Mouse (Mus musculus): ENCODE data around the gene Pcnx3. TPM values are rescaled to one million over a fixed set of nuclear protein-coding genes. Genes with fewer than 3 reads are reported as not detected.

Pcnx3 gene
- polyA plus RNA-seq, 1 experiment = 28.0 TPM

GRCm38 (mm10) chr19:5653969-5654719 lies 34.6 kb downstream of the Pcnx3 start:
- H3K79me3 ChIP-seq (ENCODE audit: low read depth) = no peaks in the 10 kb centered on the region
- no peaks in the 10 kb centered on the region for H3K27me3 ChIP-seq (ENCODE audit: control insufficient read depth, insufficient read depth, insufficient read length)
- no peak overlapping the region for H3K4me3 ChIP-seq (ENCODE audit: insufficient read depth, poor library complexity, severe bottlenecking)
- TF ChIP-seq CTCF (IDR thresholded peaks at IDR 0.05; ENCODE audit: control insufficient read depth, insufficient read depth, insufficient read length) (no peak), CEBPB (IDR thresholded peaks at IDR 0.05; ENCODE audit: low read depth) (no peak), MAX (IDR thresholded peaks at IDR 0.05) (no peak), MYOG (IDR thresholded peaks at IDR 0.05; ENCODE audit: control insufficient read depth, extremely low read depth, insufficient read length) (no peak), USF1 (IDR thresholded peaks at IDR 0.05; ENCODE audit: low read depth) (no peak), FOSL1 (IDR thresholded peaks at IDR 0.05; ENCODE audit: insufficient read depth, low read length, poor library complexity, severe bottlenecking) (no peak)
- H3K36me3 ChIP-seq (ENCODE audit: control insufficient read depth, insufficient read depth) = peaks cover 28% of the 10 kb centered on the region
- H3ac ChIP-seq (ENCODE audit: control insufficient read depth, insufficient read length, low read depth) = no peak overlapping the region
- H3K79me2 ChIP-seq (ENCODE audit: control insufficient read depth, insufficient read depth) = no peaks in the 10 kb centered on the region

GRCm38 (mm10) chr19:5652570-5652969 lies 36.1 kb downstream of the Pcnx3 start:
- Histone ChIP-seq H3K4me3 (ENCODE audit: insufficient read depth, poor library complexity, severe bottlenecking) (no peak overlapping the region), H3K27me3 (ENCODE audit: control insufficient read depth, insufficient read depth, insufficient read length) (no peaks in the 10 kb centered on the region), H3K36me3 (ENCODE audit: control insufficient read depth, insufficient read depth) (peaks cover 31% of the 10 kb centered on the region), H3K79me3 (ENCODE audit: low read depth) (no peaks in the 10 kb centered on the region), H3ac (ENCODE audit: control insufficient read depth, insufficient read length, low read depth) (no peak overlapping the region), H3K79me2 (ENCODE audit: control insufficient read depth, insufficient read depth) (no peaks in the 10 kb centered on the region)
- TF ChIP-seq MAX (IDR thresholded peaks at IDR 0.05) (no peak), FOSL1 (IDR thresholded peaks at IDR 0.05; ENCODE audit: insufficient read depth, low read length, poor library complexity, severe bottlenecking) (no peak), CEBPB (IDR thresholded peaks at IDR 0.05; ENCODE audit: low read depth) (no peak), CTCF (IDR thresholded peaks at IDR 0.05; ENCODE audit: control insufficient read depth, insufficient read depth, insufficient read length) (no peak), MYOG (IDR thresholded peaks at IDR 0.05; ENCODE audit: control insufficient read depth, extremely low read depth, insufficient read length) (no peak)

GRCm38 (mm10) chr19:5651502-5652274 lies 37.0 kb downstream of the Pcnx3 start:
- TF ChIP-seq MAX (IDR thresholded peaks at IDR 0.05) (no peak), USF1 (IDR thresholded peaks at IDR 0.05; ENCODE audit: low read depth) (no peak), FOSL1 (IDR thresholded peaks at IDR 0.05; ENCODE audit: insufficient read depth, low read length, poor library complexity, severe bottlenecking) (no peak), MYOG (IDR thresholded peaks at IDR 0.05; ENCODE audit: control insufficient read depth, extremely low read depth, insufficient read length) (no peak), CTCF (IDR thresholded peaks at IDR 0.05; ENCODE audit: control insufficient read depth, insufficient read depth, insufficient read length) (no peak), CEBPB (IDR thresholded peaks at IDR 0.05; ENCODE audit: low read depth) (no peak), MYOD1 (IDR thresholded peaks at IDR 0.05; ENCODE audit: control insufficient read depth, insufficient read length, low read depth) (no peak)
- Histone ChIP-seq H3K79me3 (ENCODE audit: low read depth) (no peaks in the 10 kb centered on the region), H3K79me2 (ENCODE audit: control insufficient read depth, insufficient read depth) (no peaks in the 10 kb centered on the region), H3K4me3 (ENCODE audit: insufficient read depth, poor library complexity, severe bottlenecking) (no peak overlapping the region), H3K27me3 (ENCODE audit: control insufficient read depth, insufficient read depth, insufficient read length) (no peaks in the 10 kb centered on the region), H3ac (ENCODE audit: control insufficient read depth, insufficient read length, low read depth) (no peak overlapping the region), H3K36me3 (ENCODE audit: control insufficient read depth, insufficient read depth) (peaks cover 39% of the 10 kb centered on the region)

- H3K36me3 ChIP-seq (ENCODE audit: control insufficient read depth, insufficient read depth) = peaks cover 53% of the 10 kb centered on the region
- H3K79me2 ChIP-seq (ENCODE audit: control insufficient read depth, insufficient read depth) = no peaks in the 10 kb centered on the region
- H3K27me3 ChIP-seq (ENCODE audit: control insufficient read depth, insufficient read depth, insufficient read length) = no peaks in the 10 kb centered on the region
- no peaks in the 10 kb centered on the region for H3K79me3 ChIP-seq (ENCODE audit: low read depth)
- TF ChIP-seq MAX (IDR thresholded peaks at IDR 0.05) = no peak
- TF ChIP-seq MYOG (IDR thresholded peaks at IDR 0.05; ENCODE audit: control insufficient read depth, extremely low read depth, insufficient read length) = no peak
- no peak overlapping the region for H3K4me3 ChIP-seq (ENCODE audit: insufficient read depth, poor library complexity, severe bottlenecking)
- H3ac ChIP-seq (ENCODE audit: control insufficient read depth, insufficient read length, low read depth) = peak overlapping the region; percentile 28
Observed at GRCm38 (mm10) chr19:5649298-5649741, 39.4 kb downstream of the Pcnx3 start.

- Histone ChIP-seq H3K36me3 (ENCODE audit: control insufficient read depth, insufficient read depth) (peaks cover 54% of the 10 kb centered on the region), H3K4me3 (ENCODE audit: insufficient read depth, poor library complexity, severe bottlenecking) (no peak overlapping the region), H3K79me2 (ENCODE audit: control insufficient read depth, insufficient read depth) (no peaks in the 10 kb centered on the region), H3K79me3 (ENCODE audit: low read depth) (no peaks in the 10 kb centered on the region), H3ac (ENCODE audit: control insufficient read depth, insufficient read length, low read depth) (peak overlapping the region; percentile 28), H3K27me3 (ENCODE audit: control insufficient read depth, insufficient read depth, insufficient read length) (no peaks in the 10 kb centered on the region)
- TF ChIP-seq CTCF (IDR thresholded peaks at IDR 0.05; ENCODE audit: control insufficient read depth, insufficient read depth, insufficient read length) (no peak), USF1 (IDR thresholded peaks at IDR 0.05; ENCODE audit: low read depth) (no peak), CEBPB (IDR thresholded peaks at IDR 0.05; ENCODE audit: low read depth) (peak; percentile 61), MYOD1 (IDR thresholded peaks at IDR 0.05; ENCODE audit: control insufficient read depth, insufficient read length, low read depth) (no peak)
Observed at GRCm38 (mm10) chr19:5648401-5649297, 40.1 kb downstream of the Pcnx3 start.
